Mouse (Mus musculus): ENCODE data around the gene Ms4a1.
"Not testable (repeated sequence)": the region's sequence is repeated elsewhere in the genome, so short reads cannot be mapped to it uniquely, and the experiment has no call there.

Ms4a1 gene

DNA sequence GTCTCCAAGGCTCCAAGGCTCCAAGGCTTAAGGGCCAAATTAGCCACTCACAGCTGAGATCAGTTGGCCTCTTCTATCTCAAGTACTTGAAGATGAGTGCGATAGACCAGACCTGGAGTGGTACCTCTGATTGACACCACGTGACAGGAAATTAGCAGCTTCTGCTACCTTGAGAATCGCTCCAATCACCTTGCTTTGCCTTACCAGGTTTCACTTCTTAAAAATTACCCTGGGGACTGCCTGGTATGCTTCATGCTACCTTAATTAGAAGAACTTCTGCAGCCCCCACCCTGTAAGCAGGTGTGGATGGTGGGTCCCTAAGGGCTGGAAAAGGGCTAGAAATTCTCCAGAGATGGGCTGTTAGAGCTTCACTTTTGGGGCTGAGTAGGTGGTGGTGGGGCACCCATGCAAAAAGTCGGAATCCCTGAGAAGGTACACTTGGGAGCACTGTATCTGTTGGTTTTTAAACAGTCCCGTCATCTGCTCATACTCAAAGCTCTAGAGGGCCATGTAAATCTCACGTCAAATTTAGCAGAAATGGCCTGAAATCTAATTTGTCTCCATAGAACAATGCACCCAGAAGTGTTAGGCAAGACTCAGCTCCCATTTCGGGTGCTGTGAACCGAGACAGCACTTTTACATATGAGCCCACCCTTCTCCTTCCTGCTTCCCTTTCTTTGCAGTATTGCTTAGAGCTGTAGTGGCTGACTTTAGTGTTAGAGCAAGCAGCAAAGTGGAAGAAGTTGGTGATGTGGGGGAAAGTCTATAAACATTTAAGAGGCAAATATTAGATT, at the start of gene Ms4a1:
TSS of gene Ms4a1 (minus strand) at position 190 of the 794 bp plus-strand sequence.
- no peak for DNase-seq (ENCODE audit: low spot score)

DNA sequence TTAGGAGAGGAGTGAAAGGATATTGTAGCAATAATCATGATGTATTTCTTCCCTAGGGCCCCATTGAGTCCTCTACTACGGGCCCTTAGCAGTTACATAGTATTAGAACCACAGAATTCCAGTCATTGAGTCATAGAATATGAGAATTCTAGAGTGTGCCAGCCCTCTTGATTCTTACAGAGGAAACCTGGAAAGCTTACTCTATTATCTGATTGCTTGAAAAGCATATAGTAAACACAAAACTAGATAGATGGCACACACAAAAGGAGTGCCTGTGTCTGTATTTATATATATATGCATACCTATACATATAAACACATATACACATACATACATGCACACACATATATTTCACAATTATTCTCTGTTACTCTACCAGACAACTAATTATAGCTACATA, 48.3 kb upstream of the Ms4a1 start, which contains the start of gene Ms4a14:
TSS of gene Ms4a14 (minus strand) at position 101 of the 400 bp plus-strand sequence.
- DNase-seq (ENCODE audit: low spot score), result no peak

- no peak for DNase-seq (ENCODE audit: low spot score)
Measured at GRCm38 (mm10) chr19:11308888-11309287, 42.8 kb upstream of the Ms4a1 start.

DNA sequence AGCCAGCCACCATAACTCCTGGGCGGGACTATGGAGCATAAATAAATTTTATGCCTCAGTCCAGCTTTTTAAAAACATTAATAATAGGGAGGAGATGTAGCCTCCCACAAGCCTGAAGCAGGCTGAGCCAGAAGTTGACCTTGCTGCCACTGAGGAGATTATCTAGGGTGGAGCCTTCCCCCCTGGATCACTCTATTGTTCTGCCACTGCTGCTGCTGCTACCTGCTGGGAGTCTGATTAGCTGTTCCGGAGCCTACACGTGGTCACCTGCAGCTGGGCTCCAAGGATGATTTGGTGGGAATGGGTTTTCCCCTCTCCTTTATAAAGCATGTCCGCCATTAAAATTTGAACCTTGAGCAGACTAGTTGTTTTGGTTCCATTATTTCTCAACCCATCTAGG, 33.5 kb upstream of the Ms4a1 start:
- DNase-seq (ENCODE audit: low spot score), result not testable (repeated sequence)

DNA sequence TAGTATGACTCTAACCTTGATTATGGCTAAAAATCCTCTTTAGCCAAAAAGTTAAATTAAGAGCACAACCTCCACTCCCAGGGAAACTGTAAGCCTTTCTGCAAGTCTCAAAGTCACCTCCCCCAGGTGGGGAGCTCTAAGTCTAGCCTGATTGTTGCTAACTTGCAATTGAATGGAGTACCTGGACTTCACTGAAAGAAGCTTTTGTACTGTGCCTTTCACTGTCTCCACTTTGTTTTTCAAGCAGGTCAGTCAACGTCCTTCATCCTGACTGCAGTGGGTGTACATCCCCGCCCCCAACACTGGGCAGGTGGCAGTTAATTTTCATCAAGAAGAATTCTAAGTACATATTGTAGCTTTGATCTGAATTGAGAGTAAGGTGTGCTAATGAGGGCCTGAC, 32.9 kb upstream of the Ms4a1 start:
- DNase-seq (ENCODE audit: low spot score), result no peak

- not testable (repeated sequence) for DNase-seq (ENCODE audit: low spot score)
Measured at GRCm38 (mm10) chr19:11293616-11294015, 27.6 kb upstream of the Ms4a1 start.

GRCm38 (mm10) chr19:11292990-11293389, 26.9 kb upstream of the Ms4a1 start:
- DNase-seq (ENCODE audit: low spot score), result peak; percentile 35

GRCm38 (mm10) chr19:11283773-11284172, 17.7 kb upstream of the Ms4a1 start, which contains the start of gene Ms4a5:
Gene Ms4a5, minus strand, starts transcription at chr19:11283873.
- DNase-seq (ENCODE audit: low spot score), result no peak

GRCm38 (mm10) chr19:11280223-11280622, 14.2 kb upstream of the Ms4a1 start:
- DNase-seq (ENCODE audit: low spot score), result no peak

- no peak for DNase-seq (ENCODE audit: low spot score)
Measured at GRCm38 (mm10) chr19:11276431-11276830, 10.4 kb upstream of the Ms4a1 start.

DNA sequence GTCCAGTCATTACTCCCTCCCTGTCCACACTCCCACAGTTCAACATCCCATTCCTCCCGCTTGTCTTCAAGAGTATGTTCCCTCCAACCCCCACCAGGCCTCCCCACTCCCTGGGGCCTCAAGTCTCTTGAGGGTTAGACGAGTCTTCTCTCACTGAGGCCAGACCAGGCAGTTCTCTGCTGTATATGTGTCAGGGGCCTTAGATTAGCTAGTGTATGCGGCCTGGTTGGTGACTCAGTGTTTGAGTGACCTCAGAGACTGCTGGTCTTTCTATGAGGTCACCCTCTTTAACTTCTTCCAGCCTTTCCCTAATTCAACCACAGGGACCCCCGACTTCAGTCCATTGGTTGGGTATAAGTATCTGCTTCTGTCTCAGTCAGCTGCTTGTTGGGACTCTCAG, 915 bp upstream of the Ms4a1 start:
- DNase-seq (ENCODE audit: low spot score), result no peak

- DNase-seq (ENCODE audit: low spot score), result no peak
Measured at GRCm38 (mm10) chr19:11264602-11265185, 1.3 kb downstream of the Ms4a1 start.

DNA sequence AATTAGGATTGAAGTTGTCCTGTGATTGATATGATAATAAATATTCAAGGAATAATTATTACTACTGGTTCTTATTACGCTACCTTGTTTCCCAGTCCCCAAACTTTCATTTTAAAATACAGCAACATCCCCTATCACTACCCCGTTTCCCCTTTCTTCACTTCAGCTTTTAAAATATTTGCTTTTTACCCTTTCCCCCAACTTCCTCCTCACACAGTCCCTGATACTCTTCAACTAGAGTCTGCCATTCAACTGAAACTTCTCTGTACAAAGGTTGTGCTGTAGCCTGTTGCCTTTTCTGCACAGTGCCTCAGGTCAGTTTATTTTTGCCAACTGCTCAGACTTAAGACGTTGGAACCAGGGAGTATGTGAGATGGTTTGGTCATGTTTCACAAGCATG, 2.5 kb downstream of the Ms4a1 start:
- DNase-seq (ENCODE audit: low spot score), result no peak

DNA sequence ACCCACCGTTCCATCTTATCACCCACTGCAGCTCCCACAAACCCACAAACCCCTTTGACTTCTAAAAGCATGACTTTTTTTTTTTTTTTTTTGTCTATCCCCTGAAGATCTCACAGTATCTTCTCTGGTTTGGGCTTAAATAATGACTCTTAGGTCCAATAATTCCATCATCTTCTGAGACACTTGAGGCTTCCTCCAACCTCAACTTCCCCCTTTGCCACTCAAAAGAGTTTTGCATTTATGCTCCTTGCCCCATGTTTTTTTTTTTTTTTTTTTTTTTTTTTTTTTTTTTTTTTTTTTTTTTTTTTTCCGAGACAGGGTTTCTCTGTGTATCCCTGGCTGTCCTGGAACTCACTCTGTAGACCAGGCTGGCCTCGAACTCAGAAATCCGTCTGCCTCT, 3.1 kb downstream of the Ms4a1 start:
- not testable (repeated sequence) for DNase-seq (ENCODE audit: low spot score)

DNA sequence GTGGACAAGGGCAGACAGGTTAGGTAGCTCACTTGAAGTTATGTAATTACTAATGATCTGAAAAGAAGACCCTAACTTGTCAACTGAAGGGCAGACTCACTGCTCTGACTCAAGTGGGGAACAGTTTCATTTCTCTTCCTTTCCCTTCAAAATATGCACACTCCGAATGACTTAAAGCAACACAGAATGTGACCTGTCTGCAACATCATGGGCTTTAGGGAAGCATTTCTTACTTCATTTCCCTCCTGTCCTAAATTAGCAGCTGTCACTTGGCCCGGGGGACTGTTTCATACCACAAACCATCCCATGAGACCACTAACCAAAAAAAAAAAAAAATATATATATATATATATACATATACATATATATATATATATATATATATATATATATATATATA, 4.5 kb downstream of the Ms4a1 start:
- DNase-seq (ENCODE audit: low spot score), result no peak

DNA sequence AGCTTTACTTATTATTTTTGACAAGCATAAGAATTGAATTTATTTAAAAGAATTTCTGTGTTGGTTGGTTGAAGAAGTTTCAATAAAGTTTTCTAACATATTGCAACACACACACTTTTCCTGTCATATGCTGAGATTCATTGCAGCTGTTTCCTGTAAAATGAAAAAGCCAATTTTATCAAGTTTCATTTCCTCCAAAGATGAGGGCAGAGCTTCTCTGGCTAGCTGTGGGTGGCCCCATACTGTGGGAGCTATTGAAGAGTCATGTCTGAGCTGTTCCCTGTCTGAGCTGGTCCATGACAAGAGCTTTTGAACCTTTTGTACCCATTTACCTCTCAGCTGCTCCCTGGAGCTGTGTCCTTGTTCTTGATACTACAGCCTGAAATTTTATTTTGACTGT, 21.8 kb downstream of the Ms4a1 start:
- DNase-seq (ENCODE audit: low spot score), result no peak

GRCm38 (mm10) chr19:11242560-11242959, 23.5 kb downstream of the Ms4a1 start:
- DNase-seq (ENCODE audit: low spot score), result no peak

GRCm38 (mm10) chr19:11235820-11236219, 30.2 kb downstream of the Ms4a1 start:
- DNase-seq (ENCODE audit: low spot score), result no peak

DNA sequence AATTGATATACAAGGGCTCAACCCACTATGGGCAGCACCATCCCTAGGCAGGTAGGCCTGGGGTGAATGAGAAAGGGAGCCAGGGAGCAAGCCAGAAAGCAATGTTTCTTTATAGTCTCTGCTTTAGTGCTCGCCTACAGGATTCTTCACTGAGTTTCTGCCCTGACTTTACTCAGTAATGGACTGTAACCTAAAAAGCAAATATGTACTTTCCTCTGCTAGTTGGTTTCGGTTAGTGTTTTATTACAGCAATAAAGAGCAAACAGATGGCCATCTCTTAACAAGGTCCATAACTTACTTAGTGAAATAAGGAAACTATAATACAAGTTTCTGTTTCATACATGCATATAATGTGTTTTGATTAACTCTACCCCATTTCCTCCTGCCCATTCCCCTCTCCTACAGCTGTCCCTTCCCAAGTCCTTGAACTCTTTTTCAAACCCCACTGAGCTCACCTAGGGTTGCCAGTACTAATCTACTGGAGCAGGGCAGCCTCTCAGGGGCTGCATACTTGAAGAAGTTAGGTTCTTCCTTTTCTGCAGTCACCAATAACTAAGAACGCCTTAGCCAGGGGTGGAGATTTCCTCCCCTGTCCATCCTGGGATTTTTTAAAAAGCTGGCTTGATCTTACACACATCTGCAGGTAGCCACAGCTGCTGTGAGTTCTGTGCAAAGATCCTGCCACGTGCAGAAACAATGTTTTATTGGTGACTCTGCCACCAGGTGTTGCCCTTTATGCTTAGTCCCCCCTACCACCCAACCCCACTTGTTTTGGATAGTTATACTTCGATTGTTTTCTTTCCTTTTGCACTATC, 30.9 kb downstream of the Ms4a1 start:
- DNase-seq (ENCODE audit: low spot score), result no peak

GRCm38 (mm10) chr19:11234244-11234643, 31.8 kb downstream of the Ms4a1 start:
- DNase-seq (ENCODE audit: low spot score), result no peak

DNA sequence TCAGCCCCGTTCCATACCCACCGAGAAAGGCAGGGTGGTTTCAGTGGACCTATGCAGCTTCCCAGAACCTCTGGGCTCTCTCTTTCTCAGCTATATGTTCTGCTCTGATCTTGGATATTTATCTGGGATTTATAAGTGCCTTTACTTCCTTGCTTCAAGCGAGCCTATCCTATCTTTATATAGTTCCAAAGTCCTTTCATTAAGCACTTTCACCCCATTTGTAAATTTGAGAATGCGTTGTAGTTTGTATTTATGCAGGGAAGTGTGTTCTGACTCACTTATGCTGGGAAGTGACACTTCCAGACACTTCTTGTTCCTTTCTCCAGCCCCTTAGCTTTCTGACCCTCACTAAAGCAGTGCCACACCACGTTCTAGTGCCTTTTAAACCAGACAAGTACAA, 33.7 kb downstream of the Ms4a1 start, which contains the start of gene Ms4a12:
TSS of gene Ms4a12 (minus strand) at position 101 of the 400 bp plus-strand sequence.
- no peak for DNase-seq (ENCODE audit: low spot score)

All from embryo, embryonic 10 days (tissue).